Mouse (Mus musculus) myocyte (in vitro differentiated cells): ENCODE measurements around the gene Macrod2.

ENCODE experiments used
- CEBPB ChIP-seq: IDR thresholded peaks from 2 replicates; pipeline ENCODE4 v1.6.1; 2011; ENCODE audit warnings: mild to moderate bottlenecking, moderate library complexity; ENCODE audit not compliant: poor library complexity, insufficient read depth, severe bottlenecking
- E2F4 ChIP-seq: IDR thresholded peaks from one replicate; pipeline ENCODE4 v1.6.1; 2011; ENCODE audit warnings: mild to moderate bottlenecking, control low read depth, moderate library complexity; ENCODE audit not compliant: insufficient read depth
- MAX ChIP-seq: IDR thresholded peaks from one replicate; pipeline ENCODE4 v1.6.1; 2011; ENCODE audit warnings: low read depth, mild to moderate bottlenecking, control low read depth
- MYOD1 ChIP-seq, 3 experiments: IDR thresholded peaks; one replicate each; pipeline ENCODE4 v1.6.1; 2011; ENCODE audit warnings: control low read depth in 2 of 3, low read depth in 2 of 3, mild to moderate bottlenecking in 2 of 3, moderate library complexity in 1 of 3; ENCODE audit not compliant: insufficient read length in 2 of 3, control insufficient read depth in 1 of 3
- MYOG ChIP-seq, 3 experiments: IDR thresholded peaks; one replicate each; pipeline ENCODE4 v1.6.1; 2011; ENCODE audit warnings: control low read depth in 2 of 3, low read depth in 2 of 3, mild to moderate bottlenecking in 2 of 3; ENCODE audit not compliant: insufficient read length in 2 of 3, control insufficient read depth in 1 of 3, insufficient read depth in 1 of 3
- POLR2A ChIP-seq: IDR thresholded peaks from one replicate; pipeline ENCODE4 v1.6.1; 2011; ENCODE audit warnings: low read depth, mild to moderate bottlenecking, control low read depth, moderate library complexity; ENCODE audit not compliant: insufficient read length
- POLR2AphosphoS2 ChIP-seq: IDR thresholded peaks from one replicate; pipeline ENCODE4 v1.6.1; 2011; ENCODE audit warnings: low read depth, control low read depth; ENCODE audit not compliant: insufficient read length
- TCF12 ChIP-seq: IDR thresholded peaks from one replicate; pipeline ENCODE4 v1.6.1; 2011; ENCODE audit warnings: mild to moderate bottlenecking, control low read depth; ENCODE audit not compliant: poor library complexity, insufficient read depth, severe bottlenecking
- USF1 ChIP-seq: IDR thresholded peaks from one replicate; pipeline ENCODE4 v1.6.1; 2011; ENCODE audit warnings: low read depth, mild to moderate bottlenecking, control low read depth, moderate library complexity

GRCm38 (mm10) chr2:140482604-140483003 lies 87.5 kb downstream of the Macrod2 start:
- TF ChIP-seq TCF12 (no peak), CEBPB (no peak), POLR2A (no peak), MYOG (IDR thresholded peaks at IDR 0.05; ENCODE audit: control insufficient read depth in 1 of 3, insufficient read depth in 1 of 3, insufficient read length in 2 of 3, low read depth in 2 of 3) (no peak), USF1 (no peak), MAX (no peak), MYOD1 (IDR thresholded peaks at IDR 0.05; ENCODE audit: control insufficient read depth in 1 of 3, insufficient read length in 2 of 3, low read depth in 2 of 3) (no peak), POLR2AphosphoS2 (no peak), E2F4 (no peak)
